Mouse (Mus musculus) ZHBTc4 (cell line): ENCODE measurements around the gene Tbkbp1.
A peak's percentile ranks its signal among the peaks of the same experiment; 100 is the strongest.

ENCODE experiments used
- DNase-seq: peaks from one replicate; pipeline ENCODE4 v3.0.0-alpha.2; 2011; ENCODE audit warnings: low read depth, low spot score

Gene Tbkbp1

DNA sequence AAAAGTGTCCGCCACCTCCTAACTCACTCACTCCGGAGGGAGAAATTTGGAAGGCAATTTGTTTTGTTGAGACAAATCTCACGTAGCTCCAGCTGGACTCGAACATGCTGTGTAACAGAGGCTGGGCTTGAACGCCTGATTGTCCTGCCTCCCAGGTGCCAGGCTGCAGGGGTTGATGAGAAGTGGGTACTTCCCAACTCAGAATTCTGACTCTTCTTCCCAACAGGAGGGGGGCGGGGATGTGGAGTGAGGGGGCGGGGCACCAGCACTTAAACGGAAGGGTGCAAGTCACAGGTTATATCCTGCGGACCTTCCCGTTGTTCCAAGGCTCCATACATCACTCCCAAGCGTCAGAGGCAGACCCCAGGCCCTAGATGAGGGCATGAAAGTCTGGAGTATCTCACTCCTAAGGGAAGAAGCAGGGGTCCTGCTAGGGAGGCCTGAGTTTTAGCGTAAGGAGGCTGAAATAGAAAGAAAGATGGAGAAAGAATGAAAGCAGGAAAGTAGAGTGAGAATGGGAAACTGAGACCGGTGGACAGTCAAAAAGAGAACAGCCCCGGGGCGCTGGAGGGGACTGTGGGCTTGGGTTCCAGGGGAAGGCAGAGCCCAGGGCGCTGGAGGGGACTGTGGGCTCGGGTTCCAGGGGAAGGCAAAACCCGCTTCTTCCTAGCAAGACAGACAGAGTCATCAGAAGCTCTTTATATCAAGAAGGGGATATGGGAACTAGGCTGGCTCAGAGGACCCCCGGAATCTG, 23.6 kb downstream of the Tbkbp1 start:
- peak; percentile 52 for DNase-seq

GRCm38 (mm10) chr11:97126645-97127468, 24.4 kb downstream of the Tbkbp1 start:
- DNase-seq, result peak; percentile 50

GRCm38 (mm10) chr11:97124266-97125036, 26.8 kb downstream of the Tbkbp1 start:
- no peak for DNase-seq

GRCm38 (mm10) chr11:97123282-97123890, 27.9 kb downstream of the Tbkbp1 start:
- peak; percentile 57 for DNase-seq

DNA sequence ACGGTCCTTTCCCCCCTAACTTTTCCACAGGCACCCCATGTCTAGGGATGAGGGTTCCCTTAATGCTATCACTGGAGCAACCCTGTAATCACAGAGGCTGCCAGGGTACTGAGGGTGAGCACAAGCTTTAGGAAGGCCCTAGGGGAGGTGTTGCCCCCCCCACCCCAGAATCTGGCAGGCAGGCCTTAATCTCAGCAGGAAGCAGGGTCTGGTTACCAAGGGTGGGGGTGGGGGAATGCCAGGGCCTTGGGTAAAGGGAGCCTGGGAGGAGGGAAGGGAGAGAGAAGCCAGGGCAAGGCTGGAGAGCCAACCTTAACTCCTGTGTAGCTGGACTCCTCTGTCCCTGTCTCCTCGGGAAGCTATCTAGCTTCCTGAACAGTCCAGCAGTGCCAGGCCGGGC, 30.7 kb downstream of the Tbkbp1 start:
- DNase-seq, result no peak

- no peak for DNase-seq
Measured at GRCm38 (mm10) chr11:97120221-97120620, 31.1 kb downstream of the Tbkbp1 start.

GRCm38 (mm10) chr11:97115797-97116196, 35.5 kb downstream of the Tbkbp1 start:
- no peak for DNase-seq

GRCm38 (mm10) chr11:97114671-97115601, 36.4 kb downstream of the Tbkbp1 start, which contains the start of gene Tbx21:
TSS of gene Tbx21 (minus strand) at chr11:97115331.
- DNase-seq, result peak; percentile 75

DNA sequence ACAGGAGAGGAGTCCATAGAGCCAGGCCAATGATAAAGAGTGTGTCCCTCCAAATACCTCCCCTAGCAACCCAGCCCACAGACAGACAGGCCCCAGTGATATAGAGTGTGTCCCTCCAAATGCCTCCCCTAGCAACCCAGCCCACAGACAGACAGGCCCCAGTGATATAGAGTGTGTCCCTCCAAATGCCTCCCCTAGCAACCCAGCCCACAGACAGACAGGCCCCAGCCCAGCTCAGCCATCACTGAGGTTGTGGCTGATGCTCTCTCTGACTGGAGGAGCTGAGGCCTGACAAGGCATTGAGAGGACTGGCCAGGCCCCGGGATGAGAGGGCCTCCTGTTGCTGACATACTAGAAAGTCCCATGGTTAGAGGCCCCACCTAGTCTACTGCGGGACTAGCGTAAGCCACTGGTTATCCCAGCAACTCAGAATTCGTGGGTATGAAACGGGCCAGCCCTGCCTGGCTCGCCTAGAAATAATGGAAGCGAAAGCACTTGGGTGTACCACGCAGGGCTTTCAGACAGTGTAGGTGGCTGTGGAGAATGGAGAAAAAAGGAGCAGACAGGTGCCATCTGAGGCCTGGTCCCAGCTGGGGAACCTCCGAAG, 38.7 kb downstream of the Tbkbp1 start:
- no peak for DNase-seq

DNA sequence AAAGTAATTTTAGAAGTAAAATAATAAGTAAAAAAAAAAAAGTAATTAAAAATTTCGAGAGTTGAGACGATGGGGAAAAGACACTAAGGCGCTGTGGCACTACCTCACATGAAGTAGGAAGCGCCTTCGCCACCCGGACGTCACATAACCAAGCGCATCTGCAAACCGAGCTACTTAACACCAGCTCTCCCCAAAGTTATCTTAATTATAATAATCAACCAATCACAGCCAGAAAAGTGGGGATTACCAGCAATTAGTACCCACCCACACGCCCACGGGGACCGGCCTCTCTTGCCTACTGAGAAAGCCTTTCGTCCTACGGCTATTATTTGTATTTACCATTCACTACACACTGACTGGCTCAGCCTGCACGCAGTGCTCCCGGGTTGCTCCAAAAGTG, 42.3 kb downstream of the Tbkbp1 start:
- no peak for DNase-seq

DNA sequence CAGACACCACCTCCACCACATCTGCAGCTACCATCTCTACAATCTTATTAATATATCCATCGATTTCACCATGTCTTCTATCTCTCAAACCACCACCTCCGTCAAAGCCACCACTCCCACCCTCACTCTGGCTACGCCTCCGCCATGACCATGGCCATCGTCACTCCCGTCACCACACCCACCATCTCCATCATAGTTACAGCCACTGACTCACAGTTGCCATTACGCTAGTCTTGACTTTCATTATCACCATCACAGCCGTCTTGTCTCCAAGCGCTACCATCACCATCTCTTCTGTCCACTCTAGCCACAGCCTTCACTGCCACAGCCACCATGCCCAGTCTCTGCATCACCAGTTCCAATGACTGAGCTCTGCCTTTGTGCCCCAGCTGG, 47.2 kb downstream of the Tbkbp1 start:
- DNase-seq, result no peak

DNA sequence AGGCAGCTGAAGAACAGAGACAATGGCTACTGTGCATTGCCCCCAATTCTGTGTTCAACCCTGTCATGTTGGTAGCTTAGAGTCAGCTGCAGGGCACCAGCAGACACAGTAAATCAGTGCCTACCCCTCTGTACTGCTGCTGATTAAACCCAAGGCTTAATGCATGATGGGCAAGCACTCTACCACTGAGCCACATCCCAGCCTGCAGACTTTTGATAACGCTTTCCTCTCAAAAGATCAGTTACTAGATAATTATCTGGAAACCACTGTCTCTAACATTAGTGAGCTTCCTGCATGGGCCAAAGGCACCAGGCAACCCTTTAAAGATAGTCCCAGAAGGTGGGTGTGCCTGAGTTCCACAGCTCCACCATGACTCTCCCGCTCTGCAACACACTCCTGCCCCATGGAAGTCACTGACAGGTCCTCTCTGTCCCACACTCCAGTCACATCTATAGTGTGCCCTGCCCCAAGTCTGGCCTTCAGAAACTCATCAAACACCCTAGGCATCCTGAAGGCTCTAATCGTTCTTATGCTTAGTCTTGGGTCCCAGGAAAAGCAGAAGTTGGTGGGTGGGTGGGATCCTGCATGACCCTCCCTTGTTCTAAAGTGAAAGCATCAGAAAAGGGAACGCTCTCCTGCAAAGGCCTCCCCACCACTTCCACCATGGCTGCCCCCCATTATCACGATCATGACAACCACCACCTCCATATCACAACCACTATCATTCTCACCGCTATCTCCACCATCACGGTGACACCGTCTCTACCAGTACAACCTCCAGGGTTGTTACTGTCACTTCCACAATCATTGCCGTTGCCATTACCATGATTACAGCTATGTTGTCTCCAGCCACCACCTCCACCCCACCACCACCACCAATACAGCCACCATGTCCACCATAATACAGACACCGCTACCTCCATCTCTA, 47.9 kb downstream of the Tbkbp1 start:
- no peak for DNase-seq

GRCm38 (mm10) chr11:97101722-97102121, 49.6 kb downstream of the Tbkbp1 start:
- DNase-seq, result peak; percentile 76

GRCm38 (mm10) chr11:97098791-97099190, 52.5 kb downstream of the Tbkbp1 start:
- DNase-seq, result no peak

- no peak for DNase-seq
Measured at GRCm38 (mm10) chr11:97094600-97094999, 56.7 kb downstream of the Tbkbp1 start.

DNA sequence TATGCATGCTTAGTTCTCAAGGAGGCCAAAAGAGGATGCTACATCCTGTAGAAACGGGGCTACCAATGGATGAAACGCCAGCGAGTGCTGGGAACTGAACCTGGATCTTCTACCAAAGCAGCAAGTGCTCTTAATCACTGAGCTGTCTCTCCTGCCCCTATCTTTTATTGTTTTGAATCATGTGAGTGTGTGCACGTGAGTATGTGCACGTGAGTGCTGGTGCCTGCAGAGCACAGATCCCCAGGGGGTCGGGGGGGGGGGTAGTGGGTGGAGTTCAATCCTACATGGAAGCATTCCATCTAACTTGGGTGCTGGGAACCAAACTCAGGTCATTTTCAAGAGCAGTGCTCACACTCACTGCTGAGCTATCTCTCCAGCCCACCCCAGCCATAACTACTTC, 64.9 kb downstream of the Tbkbp1 start:
- DNase-seq, result peak; percentile 66
